Mouse (Mus musculus) kidney, adult 2 months (tissue): ENCODE measurements at regions not wholly inside any gene's neighbourhood (a gene's known extent, or its start where the extent isn't known, plus 50 kb on each side); places are given as distances from the start of the nearest gene placed in this dataset.

Experiments
- CTCF ChIP-seq: fragments of 200-500 bp; conservative IDR thresholded peaks from 2 replicates; pipeline ENCODE4 v1.5.1; 2011; ENCODE audit warnings: low read depth, mild to moderate bottlenecking, control low read depth, low read length, moderate library complexity, mixed read lengths; ENCODE audit not compliant: insufficient read depth, insufficient read length
- POLR2A ChIP-seq: fragments of 200-500 bp; IDR thresholded peaks from one replicate; pipeline ENCODE4 v1.6.1; 2011; ENCODE audit warnings: low read depth, low read length, control low read depth

DNA sequence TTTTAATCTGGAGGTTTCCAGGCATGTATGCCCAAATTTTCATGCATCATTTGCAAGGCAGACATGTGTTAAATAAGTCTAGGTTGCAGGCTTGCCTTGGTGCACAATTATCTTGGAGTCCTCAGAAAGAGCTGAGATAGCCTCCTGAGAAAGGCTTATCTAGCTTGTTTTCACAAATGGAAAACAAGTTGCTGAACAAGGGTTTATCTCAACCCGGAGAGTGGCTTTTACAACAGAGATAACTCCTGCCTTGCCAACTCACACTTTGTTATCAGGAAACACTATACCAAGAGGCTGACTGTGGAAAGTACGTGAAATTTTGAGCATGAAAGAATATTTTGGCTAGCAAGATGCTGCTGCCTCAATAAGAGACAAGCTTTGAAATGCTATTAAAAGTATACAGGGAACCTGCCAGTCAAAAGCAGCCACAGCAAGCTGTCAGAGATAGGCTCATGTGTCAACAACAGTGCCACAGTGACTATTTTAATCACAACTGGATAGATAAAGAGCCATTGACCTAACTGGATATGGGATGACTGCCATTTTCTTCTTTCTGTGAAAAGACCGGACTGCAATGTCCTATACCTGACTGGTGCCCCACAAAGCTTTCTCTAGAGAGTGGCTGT, 3376.6 kb upstream of the Gm7489 start:
- TF ChIP-seq CTCF: no peak
- TF ChIP-seq POLR2A: no peak
